Mouse (Mus musculus): Measurements from ENCODE around the gene Plekhm3.

Plekhm3 gene

GRCm38 (mm10) chr1:64827434-64827833 is 129.2 kb downstream of the Plekhm3 start:
- DNase-seq (ENCODE audit: low spot score in 2 of 2) = no peak

GRCm38 (mm10) chr1:64826348-64827103 is 130.1 kb downstream of the Plekhm3 start:
- no peak for DNase-seq (ENCODE audit: low spot score in 2 of 2)

- no peak for DNase-seq (ENCODE audit: low spot score in 2 of 2)
These were observed 133.1 kb downstream of the Plekhm3 start for GRCm38 (mm10) chr1:64823564-64823963.

DNA sequence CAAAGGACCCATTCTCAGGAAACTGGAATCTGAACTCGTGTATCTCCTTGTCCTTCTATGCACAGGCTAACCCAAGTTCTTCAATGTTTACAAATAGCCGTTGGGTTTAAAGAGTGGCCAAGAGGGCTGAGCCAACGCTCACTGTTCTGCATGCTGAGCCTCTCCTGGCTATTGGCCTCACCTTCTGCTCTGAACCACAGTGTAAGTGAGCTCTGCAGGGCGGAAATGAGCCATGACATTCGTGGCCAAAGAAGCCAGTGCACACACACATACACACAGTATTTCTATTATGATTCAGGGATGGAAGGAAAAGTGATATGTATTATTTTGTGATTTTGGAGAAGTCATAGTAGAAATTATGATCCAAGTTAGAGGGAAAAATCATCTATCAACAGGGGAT is 138.9 kb downstream of the Plekhm3 start:
- DNase-seq (ENCODE audit: low spot score in 2 of 2) = no peak

GRCm38 (mm10) chr1:64813182-64813581 is 143.4 kb downstream of the Plekhm3 start:
- no peak for DNase-seq (ENCODE audit: low spot score in 2 of 2)

GRCm38 (mm10) chr1:64811956-64812355 is 144.7 kb downstream of the Plekhm3 start:
- DNase-seq (ENCODE audit: low spot score in 2 of 2) = no peak

DNA sequence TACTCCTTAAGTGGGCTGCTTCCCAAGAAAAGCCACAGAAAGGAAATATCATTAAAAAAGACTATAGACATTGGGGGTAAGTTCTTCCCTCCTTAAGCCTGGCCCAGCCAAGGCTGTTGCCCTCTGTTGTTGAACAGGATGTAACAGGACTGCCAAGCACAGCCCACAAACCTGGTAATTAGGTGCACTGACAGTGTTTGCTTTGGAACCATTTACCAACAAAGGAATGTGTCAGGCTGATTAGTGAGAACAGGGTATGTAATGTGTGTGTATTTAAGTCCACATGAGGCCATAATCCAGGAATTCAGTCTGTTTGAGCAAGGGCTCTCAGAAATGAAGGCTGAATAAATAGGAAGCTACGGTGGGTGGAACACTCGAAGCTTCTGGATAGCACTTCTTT is 147.5 kb downstream of the Plekhm3 start:
- no peak for DNase-seq (ENCODE audit: low spot score in 2 of 2)

- no peak for DNase-seq (ENCODE audit: low spot score in 2 of 2)
These were observed 148.9 kb downstream of the Plekhm3 start for GRCm38 (mm10) chr1:64807766-64808165.

- DNase-seq (ENCODE audit: low spot score in 2 of 2) = no peak
These were observed 151.4 kb downstream of the Plekhm3 start for GRCm38 (mm10) chr1:64805217-64805616.

DNA sequence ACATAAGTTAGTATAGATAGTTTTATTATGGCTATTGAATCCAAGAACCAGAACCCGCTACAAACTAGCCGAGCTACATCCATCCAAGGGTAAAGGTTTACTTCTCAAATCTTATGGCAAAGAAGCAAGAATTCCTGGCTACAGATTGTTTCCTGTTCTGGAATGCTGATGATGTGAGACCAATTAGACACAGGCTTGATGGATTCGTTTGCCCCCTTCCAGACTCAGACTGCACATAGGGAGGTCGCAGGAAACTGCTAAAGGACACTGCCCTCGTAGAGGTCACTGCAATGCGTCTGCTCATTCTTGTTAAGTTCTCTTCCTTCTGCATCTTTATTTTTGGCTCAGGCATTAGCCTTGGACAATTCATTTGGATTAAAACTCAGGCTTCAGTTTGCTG is 154.0 kb downstream of the Plekhm3 start:
- DNase-seq (ENCODE audit: low spot score in 2 of 2) = no peak

- no peak for DNase-seq (ENCODE audit: low spot score in 2 of 2)
These were observed 159.0 kb downstream of the Plekhm3 start for GRCm38 (mm10) chr1:64797621-64798020.

GRCm38 (mm10) chr1:64796867-64797582 is 159.6 kb downstream of the Plekhm3 start:
- DNase-seq (ENCODE audit: low spot score in 2 of 2) = no peak

DNA sequence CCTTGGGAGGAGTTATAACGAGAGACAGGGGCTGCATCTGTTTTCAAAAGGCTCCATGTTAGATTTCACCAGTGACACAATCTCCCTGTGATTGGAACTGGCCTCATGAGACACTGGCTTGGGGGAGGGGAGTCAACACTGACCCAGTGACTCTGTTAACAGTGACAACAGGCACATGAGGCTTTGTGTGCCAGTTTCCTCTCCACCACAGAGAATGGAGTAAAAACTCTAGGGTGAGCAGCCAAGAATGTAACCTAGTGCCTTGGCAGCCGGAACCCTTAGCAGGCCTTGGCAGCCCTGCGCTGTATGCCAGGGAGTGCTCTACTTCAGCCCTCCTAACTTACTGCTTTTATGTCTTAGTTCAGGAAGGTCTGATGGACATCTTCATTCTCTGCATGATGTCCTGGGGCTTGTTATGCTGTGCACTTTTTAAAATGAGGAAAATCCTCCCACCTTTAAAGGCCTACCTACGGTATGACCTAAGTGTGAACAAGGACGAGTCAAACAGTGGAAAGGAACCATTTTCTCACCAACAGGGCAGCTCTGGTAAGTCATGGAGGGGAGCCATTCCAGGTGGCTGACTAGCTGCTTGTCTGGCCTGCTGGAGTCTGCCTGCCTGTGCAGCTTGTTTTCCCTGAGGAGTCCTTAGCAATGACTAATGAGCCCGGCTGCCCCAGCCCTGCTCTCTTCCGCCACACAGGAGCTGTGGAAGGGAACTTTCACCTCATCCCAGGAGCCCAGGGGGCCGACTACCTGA is 161.2 kb downstream of the Plekhm3 start:
- no peak for DNase-seq (ENCODE audit: low spot score in 2 of 2)

DNA sequence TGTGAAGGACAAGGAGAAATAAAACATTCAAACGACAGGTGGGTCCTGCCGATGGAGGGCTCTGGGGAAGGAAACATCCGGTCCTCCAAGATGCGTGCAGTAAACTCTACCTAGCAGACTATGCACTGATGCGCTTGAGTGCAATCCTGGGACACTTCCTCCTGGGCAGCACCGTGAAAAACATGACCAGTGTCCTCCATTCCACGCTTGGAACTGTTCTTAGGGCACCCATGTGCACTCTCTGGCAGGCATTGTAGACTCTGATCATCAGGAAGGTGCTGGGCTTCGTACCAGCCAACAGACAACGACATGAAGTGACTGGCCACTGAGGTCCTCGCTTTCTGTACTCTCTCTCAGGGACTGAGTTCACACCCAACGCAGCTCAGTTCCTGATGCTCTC is 162.5 kb downstream of the Plekhm3 start:
- no peak for DNase-seq (ENCODE audit: low spot score in 2 of 2)

DNA sequence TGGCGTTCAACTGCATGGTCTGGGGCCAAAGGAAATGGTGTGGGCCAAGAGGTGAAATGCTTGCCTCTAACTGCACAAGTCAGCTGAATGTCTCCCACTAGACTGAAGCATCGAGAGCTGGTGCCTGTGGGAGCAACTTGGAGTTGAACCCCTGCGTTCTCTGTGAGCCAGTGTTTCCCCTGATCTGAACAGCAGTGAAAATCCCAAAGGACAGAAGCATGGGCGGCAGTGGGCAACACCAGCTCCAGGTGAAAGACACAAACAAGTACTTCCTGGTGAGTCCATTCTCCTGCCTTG is 163.4 kb downstream of the Plekhm3 start:
- no peak for DNase-seq (ENCODE audit: low spot score in 2 of 2)

DNA sequence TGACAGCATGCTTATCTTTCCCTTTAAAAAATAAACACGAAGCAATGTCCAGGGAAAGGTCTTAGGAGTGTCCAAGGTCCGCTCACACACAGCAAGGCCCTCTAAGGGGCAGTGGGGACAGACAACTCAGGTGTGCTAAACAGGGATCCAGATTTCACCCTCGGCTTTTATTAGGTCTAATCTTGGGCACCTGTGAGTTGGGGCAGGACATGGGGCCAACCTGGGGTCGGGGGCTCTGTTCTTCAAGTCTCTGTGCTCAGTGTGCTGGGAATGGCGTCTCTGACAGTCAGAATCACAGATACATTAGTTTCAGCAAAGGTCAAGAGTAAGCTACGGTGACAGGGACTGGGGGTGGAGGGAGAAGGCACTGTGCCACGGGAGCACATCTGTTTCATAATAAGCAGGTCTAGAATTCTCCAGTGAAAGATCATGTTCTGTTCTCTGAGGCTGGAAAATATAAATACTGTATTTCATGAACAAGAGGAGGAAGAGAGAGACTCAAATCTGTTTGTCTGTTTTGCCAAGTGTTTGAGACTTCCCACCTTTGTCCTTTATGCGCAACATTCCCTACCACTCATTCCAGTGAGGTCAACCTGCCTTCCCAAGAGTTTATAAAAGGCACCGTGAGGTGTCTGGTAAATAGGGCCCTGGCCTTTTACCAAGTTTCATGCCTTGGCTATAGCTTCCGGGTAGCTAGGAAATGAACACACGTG is 163.9 kb downstream of the Plekhm3 start:
- no peak for DNase-seq (ENCODE audit: low spot score in 2 of 2)

- no peak for DNase-seq (ENCODE audit: low spot score in 2 of 2)
These were observed 164.8 kb downstream of the Plekhm3 start for GRCm38 (mm10) chr1:64791826-64792225.

- no peak for DNase-seq (ENCODE audit: low spot score in 2 of 2)
These were observed 165.5 kb downstream of the Plekhm3 start for GRCm38 (mm10) chr1:64790806-64791790.

DNA sequence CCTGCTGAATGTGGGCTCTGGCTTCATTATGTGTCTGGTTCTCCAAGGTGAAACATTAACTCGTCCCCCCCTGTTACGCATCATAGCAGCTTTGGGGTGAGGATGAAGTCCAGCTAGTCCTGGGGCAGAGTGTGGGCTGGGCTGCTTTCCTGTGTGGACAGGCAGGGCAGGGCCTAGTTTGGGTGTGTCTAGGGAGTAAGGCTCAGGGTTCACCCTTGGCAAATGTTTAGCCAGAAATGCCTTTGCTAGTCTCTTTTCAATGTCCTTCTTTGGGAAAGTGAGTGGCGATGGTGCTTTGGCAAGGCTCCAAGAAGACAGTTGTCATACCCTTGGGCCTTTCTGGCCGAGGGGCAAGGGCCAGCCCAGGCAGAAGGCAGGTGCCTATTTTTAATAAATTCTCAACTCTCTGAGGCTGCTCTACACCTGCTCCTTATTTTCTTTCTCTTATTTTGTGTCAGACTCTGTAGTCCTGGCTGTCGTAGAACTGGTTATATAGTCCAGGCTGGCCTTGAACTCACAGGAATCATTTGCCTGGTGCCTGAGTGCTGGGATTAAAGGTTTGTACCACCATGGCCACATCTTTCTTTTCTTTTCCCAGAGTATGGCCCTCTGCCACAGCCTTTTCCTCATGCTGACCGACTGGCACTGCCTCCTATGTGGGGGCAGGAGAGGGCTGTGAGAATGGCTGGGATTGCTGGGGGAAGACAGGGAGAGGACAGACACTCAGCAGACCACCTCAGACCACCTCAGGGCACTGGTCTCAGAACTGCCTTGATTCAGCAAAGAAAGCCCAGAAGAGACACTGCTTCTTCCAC is 168.7 kb downstream of the Plekhm3 start:
- DNase-seq (ENCODE audit: low spot score in 2 of 2) = no peak

GRCm38 (mm10) chr1:64779863-64780262 is 176.8 kb downstream of the Plekhm3 start:
- DNase-seq (ENCODE audit: low spot score in 2 of 2) = no peak

Measured in spleen, postnatal 4 days (tissue).